Mouse (Mus musculus) erythroid progenitor cell, adult 5-6 weeks (primary cell): Measurements from ENCODE around the gene Scrt2. TPM values are rescaled to one million over a fixed set of nuclear protein-coding genes. Genes with fewer than 3 reads are reported as not detected.

Experiments used
- ATAC-seq: replicated peaks from 2 replicates; pipeline ENCODE4 v1.8.0; 2016; ENCODE audit warnings: moderate number of reproducible peaks, mild to moderate bottlenecking, moderate TSS enrichment, inconsistent platforms; ENCODE audit not compliant: poor library complexity, low FRiP score, severe bottlenecking
- total RNA-seq, 2 experiments: library from RNA; stranded (forward) in 1 of 2; stranded (reverse) in 1 of 2; fragments of 150-400 nt in 1 of 2; fragments of 186-747, 209-891 nt in 1 of 2; gene quantifications; 2 replicates each; pipeline versions ENCODE4 v1.2.3 to v1.2.4; 2015 to 2017; ENCODE audit warnings: low replicate concordance in 2 of 2

The Scrt2 gene
- total RNA-seq, 2 experiments from 2014 or later = not detected

DNA sequence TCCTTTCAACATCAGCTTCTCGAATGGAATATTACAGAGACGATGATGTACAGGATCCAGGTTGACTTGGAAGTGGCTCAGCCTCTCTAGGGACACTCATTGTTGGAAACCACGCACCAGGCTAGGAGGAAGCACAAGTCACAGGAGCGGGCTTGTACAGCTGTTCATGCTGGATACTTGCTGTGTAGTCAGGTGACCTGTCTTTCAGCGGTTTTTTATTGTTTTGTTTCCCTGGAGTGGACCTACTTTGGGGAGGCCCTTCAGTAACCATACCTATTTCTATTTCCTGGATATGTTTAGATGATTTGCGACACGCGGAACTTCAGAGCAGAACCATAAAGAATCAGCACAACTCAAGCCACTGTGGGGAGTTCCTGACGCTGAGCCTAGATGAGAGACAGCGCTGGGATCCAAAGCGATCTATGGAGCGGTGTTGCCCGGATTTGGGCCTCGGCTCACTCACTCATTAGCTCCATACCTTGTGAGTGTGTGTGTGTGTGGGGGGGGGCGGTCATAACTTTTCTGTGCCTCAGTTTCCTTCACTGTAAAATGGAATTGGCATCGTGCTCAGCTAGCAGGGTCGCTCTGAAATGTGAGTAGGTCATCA is 23.5 kb downstream of the Scrt2 start:
- ATAC-seq = peak; percentile 65

DNA sequence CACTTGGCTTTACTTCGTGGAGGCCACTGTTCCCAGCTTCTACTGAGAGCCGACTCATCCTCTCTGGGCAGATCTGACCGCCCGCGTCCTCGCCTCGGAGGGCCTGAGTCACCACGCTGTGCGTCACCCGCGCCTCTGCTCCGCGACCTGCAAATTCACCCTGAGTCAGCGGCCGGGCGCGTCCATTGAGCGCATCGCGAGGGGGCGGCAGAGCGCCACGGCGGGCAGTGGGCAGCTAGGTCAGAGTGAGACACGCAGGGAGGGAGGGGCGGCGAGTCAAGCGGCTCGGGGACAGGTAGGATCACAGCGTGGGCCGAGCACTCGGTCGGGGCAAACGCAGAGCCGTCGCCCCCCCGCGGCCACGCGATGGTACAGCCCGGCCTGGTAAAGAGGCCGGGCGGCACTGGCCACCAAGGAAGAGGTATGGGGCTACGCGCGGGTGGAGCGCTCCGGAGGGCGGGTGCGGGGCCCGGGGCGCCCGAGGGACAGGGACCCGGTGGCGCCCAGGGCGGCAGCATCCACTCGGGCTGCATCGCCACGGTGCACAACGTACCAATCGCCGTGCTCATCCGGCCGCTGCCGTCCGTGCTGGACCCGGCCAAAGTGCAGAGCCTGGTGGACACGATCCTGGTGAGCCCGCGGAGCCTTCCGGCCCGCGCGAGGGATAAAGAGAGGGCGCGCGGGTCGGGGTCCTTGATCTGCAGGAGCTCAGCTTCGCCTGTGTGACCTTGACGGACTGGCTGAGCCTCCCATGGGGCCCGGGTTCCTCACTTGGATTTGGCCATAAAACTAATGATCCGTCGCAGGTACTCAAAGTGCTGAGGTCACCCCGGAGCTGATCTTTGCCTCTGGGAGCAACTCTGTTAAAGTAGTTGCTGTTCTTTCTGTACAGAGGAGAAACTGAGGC is 24.2 kb downstream of the Scrt2 start, which contains the start of gene Srxn1:
Gene Srxn1, plus strand, starts transcription at position 199 of the 907 bp plus-strand sequence.
- peak; percentile 91 for ATAC-seq

DNA sequence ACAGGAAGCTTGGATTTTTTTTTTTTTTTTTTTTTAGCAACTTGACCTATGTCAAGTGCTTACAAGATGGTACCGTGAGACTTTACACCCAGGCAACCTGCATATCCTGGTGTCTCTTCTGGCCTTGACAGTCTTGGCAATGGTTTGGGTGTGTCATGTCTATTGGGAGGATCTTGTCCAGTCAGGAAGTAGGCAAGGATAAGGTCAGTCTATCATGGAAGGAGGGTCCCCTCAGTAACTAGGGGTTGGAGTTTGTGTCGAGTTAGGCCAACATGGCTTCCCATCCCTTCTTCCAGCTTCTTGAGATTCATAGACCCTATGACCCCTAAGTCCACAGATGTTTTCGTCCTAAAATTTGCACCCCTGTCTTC is 24.9 kb downstream of the Scrt2 start:
- ATAC-seq = no peak

DNA sequence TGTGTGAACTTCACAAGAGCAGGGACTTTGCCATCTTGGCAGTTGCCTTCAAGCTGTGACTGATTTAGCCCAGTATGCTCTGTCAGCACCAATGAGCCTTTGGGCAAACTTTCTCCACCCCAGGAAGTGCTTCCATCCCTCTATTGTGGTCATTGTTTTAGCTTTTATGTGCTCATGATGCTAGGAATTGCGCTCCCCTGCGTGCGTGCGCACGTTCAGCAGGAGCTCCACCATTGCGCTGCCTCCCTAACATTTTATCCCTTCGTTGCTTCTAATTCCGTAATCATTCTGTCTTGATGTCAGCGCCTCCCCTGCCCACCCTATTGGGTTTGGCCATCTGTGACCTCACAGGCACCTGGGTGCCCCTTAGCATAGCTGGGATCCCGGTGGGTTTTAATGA is 25.3 kb downstream of the Scrt2 start:
- ATAC-seq = no peak

DNA sequence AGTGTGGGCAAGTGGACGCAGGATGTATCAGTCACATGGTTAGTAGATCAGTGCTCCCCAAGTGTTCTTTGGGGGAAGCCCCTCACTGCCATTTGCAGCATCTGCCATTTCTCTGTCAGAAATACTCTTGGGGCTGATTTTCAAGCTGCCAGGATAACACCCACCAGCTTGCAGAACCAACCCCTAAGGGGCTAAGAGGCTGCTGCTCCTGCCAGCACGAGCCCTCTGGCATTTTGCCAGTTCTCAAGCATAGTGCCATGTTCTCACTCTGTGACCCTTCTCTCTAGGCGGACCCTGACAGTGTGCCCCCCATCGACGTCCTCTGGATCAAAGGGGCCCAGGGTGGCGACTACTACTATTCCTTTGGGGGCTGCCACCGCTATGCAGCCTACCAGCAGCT is 27.4 kb downstream of the Scrt2 start:
- ATAC-seq = no peak

DNA sequence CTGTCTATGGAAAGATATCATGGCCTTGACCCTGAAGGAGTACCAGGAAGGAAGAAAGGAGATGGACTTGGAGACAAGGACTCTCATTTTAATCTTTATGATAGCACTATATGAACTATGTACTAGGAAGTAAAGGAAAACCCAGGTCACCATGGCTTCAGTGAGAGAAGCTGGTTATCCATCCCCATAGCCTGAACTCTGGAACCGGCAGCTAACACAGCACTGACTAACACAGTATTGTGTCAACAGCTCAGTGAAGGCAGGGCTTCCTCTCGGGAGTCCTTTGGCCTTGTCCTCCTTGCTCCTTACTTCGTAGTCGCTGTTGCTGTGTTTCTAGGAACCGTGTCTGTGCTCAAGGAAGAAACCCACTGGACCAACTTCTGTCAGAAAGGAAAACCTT is 28.1 kb downstream of the Scrt2 start:
- no peak for ATAC-seq

DNA sequence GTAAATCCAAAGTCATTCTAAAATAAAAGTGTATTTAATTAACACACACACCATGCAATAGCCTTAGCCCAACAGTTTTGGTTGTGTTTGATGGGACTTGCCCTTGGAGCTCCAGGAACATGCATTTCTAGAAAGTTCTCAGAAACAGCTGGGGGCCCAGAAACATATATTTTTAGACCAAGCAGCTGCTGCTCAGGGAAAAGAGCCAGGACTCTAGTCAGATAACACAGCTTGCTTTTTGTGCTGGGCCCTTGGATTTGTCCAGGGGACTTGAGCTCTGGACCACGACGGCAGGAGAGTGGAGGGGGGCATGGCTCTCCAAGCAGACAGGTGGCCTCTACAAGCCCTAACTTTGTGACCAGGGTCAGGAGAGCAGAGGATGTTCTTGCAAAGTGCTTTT is 30.0 kb downstream of the Scrt2 start:
- no peak for ATAC-seq

DNA sequence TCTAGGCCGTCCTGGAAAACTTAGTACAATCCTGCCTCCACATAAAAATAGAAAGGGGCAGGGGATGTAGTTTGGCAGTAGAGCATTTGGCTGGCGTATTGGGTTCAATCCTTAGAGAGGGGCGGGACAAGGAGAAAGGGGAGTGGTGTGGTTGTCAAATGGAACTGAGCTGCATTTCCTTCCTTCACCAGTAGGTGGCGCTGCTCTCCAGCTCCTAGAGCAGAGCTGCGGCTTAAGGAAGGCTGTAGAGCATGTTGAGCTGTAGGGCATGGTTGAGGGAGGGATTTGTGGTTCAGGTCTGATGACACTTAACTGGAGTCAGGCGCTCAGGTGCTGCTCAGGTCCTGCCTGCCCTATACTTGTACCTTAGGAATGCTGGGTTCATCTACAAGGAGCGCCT is 30.6 kb downstream of the Scrt2 start:
- ATAC-seq = peak; percentile 88

DNA sequence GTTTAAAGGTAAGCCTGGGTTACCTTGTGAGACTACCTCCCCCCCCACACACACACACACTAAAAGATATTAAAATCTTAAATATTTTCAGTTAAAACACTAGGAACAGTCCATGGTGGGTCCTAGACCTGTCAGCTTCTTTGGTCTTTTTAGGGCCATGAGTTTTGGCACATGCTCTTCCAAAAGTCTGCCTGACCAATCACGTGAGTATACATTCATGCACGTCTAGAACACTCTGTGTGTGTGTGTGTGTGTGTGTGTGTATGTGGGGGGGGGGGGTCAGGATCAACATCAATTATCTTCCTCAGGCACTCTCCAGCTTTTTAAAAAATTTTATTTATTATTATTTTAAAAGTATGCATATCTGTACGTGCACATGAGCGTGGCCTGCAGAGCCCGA is 31.2 kb downstream of the Scrt2 start:
- ATAC-seq = no peak

DNA sequence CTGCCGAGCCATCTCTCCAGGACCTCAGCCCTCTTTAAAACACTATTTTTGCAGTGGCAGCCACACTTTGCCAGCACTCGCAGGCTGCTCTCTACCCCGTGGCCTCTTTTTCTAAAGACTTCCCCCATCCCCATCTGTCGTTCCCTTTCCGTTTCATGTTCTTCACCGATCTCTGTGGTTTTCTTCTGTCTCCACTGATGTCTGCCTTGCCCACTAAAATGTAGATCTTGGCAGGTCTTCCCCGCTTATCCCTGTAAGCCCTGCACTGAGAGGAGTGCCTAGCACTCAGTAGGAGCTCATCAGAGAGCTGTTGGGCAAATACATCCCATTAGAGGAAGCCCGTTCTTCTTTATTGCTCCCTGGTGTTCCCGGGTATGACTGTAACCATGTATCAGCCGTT is 31.6 kb downstream of the Scrt2 start:
- ATAC-seq = no peak

DNA sequence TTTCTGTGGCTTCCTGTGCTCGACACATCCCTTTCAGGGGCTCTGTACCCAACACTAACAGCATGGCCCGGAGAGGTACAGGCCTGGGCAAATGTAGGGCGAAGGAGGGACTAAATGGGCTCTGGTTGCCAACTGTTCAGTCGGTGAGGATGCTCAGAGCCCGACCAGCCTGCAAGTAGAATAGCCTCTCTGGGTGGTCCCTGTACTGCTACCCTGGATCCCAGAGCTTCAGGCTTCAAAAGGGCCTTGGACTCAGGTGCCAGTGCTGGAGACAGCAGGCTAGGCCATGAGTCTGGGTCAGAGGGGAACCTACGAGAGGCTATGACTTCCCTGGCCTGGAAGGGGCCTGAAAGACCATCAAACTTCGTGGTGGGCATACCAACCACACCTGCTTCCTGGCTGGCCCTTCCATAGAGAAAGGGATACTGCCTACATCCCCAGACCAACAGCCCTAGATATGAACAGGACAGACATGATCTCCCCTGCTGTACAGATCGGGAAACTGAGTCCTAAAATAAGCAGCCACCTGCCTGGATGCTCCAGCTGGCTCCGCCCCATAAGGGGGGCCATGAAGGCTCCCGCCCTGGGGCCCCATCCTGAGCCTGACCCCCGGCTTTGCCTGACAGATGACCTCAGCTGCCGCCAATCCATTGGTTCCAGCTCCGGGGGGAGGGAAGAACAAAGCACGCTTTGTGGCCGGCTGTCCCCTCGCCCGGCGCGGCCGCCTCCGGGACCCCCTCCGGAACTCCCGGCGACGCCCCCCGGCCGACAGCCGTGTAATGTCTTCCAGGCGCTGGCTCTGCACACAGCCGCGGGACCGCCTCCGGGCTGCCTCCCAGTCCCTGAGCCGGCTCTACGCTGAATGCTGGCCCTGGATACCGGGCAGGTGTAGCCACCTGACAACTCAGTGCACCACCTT is 33.0 kb downstream of the Scrt2 start:
- ATAC-seq = no peak

DNA sequence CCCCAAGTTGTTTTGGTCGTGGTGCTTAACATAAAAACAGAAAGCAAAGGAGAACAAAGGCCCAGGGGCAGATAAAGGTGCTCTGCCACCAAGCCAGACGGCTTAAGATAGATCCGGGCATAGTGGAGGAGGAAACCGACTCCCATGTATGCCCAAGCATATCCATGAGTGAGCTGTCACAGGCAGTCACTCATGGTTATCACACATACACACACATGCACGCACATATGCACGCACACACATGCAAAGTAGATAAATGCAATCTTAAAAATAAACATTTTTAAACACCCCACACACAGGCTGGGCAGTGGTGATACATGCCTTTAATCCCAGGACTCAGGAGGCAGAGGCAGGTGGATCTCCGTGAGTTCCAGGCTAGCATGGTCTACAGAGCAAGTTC is 36.4 kb downstream of the Scrt2 start:
- peak; percentile 61 for ATAC-seq

DNA sequence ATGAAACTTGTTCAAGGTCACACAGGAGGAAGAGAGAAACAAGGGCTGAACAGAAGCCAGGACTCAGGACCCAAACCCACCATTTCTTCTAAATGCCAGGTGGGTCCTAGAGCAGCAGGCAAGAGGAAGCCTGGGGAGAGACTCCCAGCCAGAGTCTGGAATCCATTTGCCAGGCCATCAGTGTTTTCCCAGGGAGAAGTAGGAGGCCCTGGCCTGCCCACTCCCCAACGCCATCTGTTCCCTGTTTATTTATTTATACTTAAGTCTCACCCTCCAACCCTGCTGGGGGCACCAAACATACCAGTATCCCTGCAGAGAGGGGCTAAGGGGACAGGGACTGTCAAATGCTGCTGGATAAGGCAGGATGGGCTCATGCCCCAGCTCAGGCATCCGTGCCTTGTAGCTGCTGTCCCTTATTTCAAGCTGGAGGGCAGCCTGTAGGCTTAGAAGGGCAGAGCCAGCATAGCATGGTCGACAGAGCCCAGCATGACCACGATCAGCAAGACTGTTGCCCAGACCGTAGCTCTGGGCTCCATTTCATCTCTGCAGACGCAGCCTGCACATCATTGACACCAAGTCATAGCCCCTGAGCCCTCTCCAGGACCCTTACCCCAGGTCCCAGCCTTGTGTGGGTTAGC is 38.0 kb downstream of the Scrt2 start:
- ATAC-seq = no peak

DNA sequence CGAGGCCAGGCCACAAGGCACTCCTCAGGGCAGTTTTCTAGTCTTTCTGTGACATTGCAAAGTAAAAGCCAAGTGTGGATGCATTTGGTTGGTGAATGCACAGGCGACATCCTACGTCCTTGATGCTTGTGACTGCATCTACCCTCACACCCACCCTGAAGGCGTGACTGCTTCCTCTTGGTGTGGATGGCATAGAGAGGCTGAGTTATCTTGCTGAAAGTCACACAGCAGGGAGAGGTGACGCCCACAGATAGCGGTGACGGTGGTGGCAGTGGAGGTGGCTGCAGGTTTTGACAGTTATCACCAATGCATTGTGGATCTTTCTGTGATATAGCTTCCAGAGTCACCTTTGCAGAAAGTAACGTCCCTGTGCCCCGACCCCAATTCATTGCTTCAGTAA is 41.6 kb downstream of the Scrt2 start:
- peak; percentile 95 for ATAC-seq

DNA sequence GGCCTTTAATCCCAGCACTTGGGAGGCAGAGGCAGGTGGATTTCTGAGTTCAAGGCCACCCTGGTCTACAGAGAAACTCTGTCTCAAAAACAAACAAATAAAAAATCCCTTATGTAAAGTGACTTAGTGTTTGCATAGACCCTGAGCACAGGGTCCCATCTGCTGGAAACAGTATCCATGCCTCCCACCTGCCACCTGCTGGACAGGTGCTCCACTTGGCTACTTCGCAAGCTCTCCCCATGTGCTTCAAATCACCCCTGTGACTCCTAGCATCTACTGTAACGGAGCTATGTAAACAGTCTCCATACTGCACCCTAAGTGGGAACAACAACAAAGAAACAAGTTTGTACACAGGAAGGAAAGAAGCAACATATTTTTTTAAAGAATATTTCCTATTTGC is 47.3 kb downstream of the Scrt2 start:
- ATAC-seq = no peak

DNA sequence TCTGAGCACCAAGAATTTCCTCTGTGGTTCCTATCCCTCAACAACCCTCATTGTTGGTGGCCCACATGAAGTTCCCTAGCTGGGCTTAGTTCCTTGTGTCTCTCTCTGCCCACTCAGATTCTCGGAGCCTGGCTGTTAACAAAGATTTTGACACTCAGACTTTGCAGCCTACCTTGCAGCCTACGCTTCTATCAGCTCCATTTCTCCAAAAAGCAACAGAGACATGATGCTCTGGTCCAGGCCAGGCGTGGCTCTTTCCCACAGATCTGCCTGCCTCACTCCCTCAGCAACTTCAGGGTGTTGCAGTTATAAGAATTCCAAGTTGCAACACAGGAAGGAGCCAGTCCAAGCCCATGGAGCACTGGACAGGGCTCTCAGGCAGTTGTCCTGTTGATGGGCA is 48.4 kb downstream of the Scrt2 start:
- no peak for ATAC-seq

DNA sequence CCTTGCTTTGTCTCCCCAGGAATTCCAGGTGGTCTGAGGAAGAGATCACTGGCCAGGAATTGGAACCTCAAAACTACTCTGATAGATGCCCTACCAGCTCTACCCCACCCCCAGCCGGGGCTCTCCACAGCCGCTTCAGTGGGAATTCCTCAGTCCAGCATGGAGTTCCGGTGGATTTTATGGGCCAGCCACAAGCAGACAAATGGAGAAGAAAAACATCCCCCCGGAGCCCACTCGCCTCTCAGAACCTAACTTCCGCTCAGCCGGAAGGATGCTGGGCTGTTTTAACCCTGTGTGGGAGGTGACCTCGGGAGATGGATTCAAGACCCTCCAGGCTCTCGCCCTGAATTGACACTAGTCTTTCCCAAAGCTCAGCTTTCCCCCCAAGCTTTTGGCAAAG is 50.7 kb downstream of the Scrt2 start:
- ATAC-seq = no peak

DNA sequence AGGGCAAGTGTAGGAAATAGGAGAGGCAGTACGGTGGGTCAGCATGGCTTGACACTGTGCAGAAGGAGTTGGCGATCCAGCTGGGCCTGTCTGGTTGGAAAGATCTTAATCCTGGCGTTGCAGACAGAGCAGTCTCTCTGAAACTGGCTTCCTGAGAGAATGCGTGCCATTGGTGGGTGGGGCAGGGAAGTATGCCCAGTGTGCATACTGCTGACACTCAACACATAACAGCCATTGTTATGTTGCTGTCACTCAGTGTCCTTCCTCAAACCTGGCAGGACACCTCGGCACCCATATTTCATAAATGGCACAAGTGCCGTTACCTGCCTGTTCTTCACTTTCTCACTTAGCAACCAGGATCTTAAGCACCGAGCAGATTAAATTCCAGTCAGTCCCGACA is 51.4 kb downstream of the Scrt2 start:
- no peak for ATAC-seq

DNA sequence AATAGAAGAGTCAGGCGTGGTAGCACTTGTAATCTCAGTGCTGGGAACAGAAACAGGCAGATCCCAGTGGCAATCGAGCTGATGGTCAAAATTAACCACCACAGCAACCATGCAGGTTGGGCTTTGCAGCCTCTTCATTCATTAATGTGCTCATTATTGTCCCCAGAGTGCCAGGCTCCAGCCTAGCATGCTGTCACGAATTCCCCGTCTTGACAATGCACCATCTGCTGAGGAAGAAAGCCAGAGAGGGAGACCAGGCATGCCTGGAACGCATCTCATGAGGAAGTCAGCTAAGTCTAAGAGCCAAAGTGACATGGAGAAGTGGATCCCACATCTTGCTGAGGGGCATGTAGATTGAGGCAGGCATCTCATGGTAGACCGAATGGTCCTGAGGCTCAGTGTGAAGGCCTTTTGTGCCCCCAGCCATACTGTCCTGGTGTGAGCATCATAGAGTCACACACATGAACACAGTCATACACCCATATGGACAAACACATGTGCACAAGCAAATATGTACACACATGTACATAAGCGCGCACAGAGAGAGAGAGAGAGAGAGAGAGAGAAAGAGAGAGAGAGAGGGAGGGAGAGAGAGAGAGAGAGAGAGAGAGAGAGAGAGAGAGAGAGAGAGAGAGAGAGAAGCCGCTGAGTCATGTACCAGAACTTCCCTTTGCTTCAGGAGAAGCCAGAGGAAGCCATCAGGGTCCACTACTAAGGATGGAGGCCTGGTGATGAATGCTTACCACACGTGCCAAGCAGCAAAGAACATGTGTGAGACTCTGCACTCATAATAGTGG is 58.1 kb downstream of the Scrt2 start:
- ATAC-seq = no peak
